Mouse (Mus musculus) lung, postnatal 0 days (tissue): ENCODE measurements around the gene Igf2r. TPM values are rescaled to one million over a fixed set of nuclear protein-coding genes. Genes with fewer than 3 reads are reported as not detected.

Experiments
- ATAC-seq: fragments of 200-750 bp; cut with Nextera tagmentation; 2 replicates; pipeline ENCODE4 v1.8.0; 2017; ENCODE audit warnings: moderate library complexity
- DNase-seq: peaks from one replicate; pipeline ENCODE4 v3.0.0-alpha.2; 2016; ENCODE audit warnings: low spot score
- H3K27ac ChIP-seq: fragments of 300-500 bp; sonication (generic); 2 replicates; pipeline ENCODE4 v1.5.1; 2014; ENCODE audit warnings: antibody characterized with exemption, mild to moderate bottlenecking, low read length, mixed read lengths
- H3K27me3 ChIP-seq: fragments of 300-500 bp; sonication (generic); replicated peaks from 2 replicates; pipeline ENCODE4 v1.6.1; 2014; ENCODE audit warnings: low read length, mixed read lengths; ENCODE audit not compliant: insufficient read depth
- H3K36me3 ChIP-seq: fragments of 300-500 bp; sonication (generic); 2 replicates; pipeline ENCODE4 v1.6.1; 2014; ENCODE audit warnings: low read length, mixed read lengths; ENCODE audit not compliant: insufficient read depth
- H3K4me1 ChIP-seq: fragments of 300-500 bp; sonication (generic); 2 replicates; pipeline ENCODE4 v1.6.1; 2014; ENCODE audit warnings: antibody characterized with exemption, low read depth, low read length, mixed read lengths; ENCODE audit not compliant: insufficient read depth
- H3K4me2 ChIP-seq: fragments of 300-500 bp; sonication (generic); replicated peaks from 2 replicates; pipeline ENCODE4 v1.6.1; 2014; ENCODE audit warnings: low read depth, mild to moderate bottlenecking, low read length, moderate library complexity, mixed read lengths
- H3K4me3 ChIP-seq: fragments of 300-500 bp; sonication (generic); 2 replicates; pipeline ENCODE4 v1.5.1; 2014; ENCODE audit warnings: low read depth, low read length
- H3K9ac ChIP-seq: fragments of 300-500 bp; sonication (generic); replicated peaks from 2 replicates; pipeline ENCODE4 v1.6.1; 2014; ENCODE audit warnings: low read depth, mild to moderate bottlenecking
- H3K9me3 ChIP-seq: fragments of 300-500 bp; sonication (generic); 2 replicates; pipeline ENCODE4 v1.6.1; 2016; ENCODE audit warnings: low read length, mixed read lengths
- CTCF ChIP-seq: IDR thresholded peaks from 2 replicates; pipeline ENCODE4 v1.5.1; 2016; ENCODE audit warnings: antibody characterized with exemption, mild to moderate bottlenecking
- EP300 ChIP-seq: IDR thresholded peaks from 2 replicates; pipeline ENCODE4 v1.6.1; 2016; ENCODE audit warnings: antibody characterized with exemption, mild to moderate bottlenecking, control low read depth
- WGBS: fragments of 180-500 bp; shearing (Covaris S2); extraction: QIAGEN DNeasy Blood & Tissue Kit; methylation state at CpG from one replicate; pipeline ENCODE4 v1.1.7; 2014; 5-methylcytosine and 5-hydroxymethylcytosine counted together
- polyA plus RNA-seq: library from polyadenylated mRNA; unstranded; fragments of >200 nt; fragmentation: Nextera tagmentation; extraction: Ambion mirVana; gene quantifications from 2 replicates; pipeline ENCODE4 v1.2.1, GENCODE M21; 2015

The Igf2r gene
- polyA plus RNA-seq, 1 experiment from 2014 or later, result 26.7 TPM

DNA sequence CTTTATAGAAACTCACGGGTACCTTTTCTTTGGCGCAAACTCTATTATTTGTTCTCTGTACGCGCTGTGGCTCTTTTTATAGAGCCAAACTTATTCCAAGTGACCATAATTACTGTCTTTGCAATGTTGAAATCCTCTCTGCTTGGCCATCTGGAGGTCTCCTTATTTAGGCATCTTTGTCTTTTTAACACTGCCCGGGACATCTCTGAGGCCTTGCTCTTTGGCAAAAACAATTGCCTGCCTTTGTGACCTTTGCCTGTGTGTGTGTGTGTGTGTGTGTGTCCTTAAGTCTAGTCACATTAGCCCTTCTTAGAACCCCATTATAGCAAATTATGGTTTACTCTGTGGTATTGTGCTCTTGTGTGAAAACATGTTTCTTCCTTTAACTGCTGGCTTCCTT lies 124.0 kb downstream of the Igf2r start:
- peak; percentile 85 for ATAC-seq
- 58% methylated on average over 5 of the region's 5 CpGs for WGBS
- H3K4me1 ChIP-seq, result no peaks in the 10 kb centered on the region
- no peaks in the 10 kb centered on the region for H3K36me3 ChIP-seq
- no peak overlapping the region for H3K4me2 ChIP-seq
- H3K27me3 ChIP-seq, result no peaks in the 10 kb centered on the region
- no peak overlapping the region for H3K4me3 ChIP-seq
- peak overlapping the region; percentile 60 for H3K27ac ChIP-seq
- no peaks in the 10 kb centered on the region for H3K9me3 ChIP-seq
- DNase-seq, result peak; percentile 86
- no peak for TF ChIP-seq CTCF
- TF ChIP-seq EP300, result peak; percentile 39; the same call in 1 of the 2 replicates
- no peak overlapping the region for H3K9ac ChIP-seq

DNA sequence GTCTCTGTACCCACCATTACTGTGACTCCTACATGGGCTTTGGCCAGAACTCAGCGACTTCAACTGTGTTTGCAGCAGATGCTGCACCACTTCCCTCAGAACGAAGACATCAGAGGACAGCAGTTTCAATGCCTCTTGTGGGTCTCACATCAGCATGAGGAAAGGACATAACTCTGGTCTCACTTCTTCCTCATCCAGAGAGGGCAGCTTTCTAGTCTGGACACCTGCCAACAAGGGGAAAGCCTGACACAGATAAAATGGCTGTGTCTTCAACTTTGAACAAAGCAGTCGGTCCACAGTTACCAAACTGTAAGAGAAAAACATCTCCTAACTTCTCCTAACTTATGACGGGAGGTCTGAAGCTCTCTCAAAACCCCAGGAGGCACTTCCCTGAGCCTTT lies 128.4 kb downstream of the Igf2r start:
- no peak for TF ChIP-seq EP300
- no peak for TF ChIP-seq CTCF
- no peaks in the 10 kb centered on the region for H3K4me1 ChIP-seq
- peak; percentile 6 for DNase-seq
- H3K9me3 ChIP-seq, result no peaks in the 10 kb centered on the region
- H3K27ac ChIP-seq, result no peak overlapping the region
- no peak overlapping the region for H3K9ac ChIP-seq
- no peaks in the 10 kb centered on the region for H3K36me3 ChIP-seq
- H3K4me3 ChIP-seq, result no peak overlapping the region
- no peaks in the 10 kb centered on the region for H3K27me3 ChIP-seq
- no peak for ATAC-seq
- no peak overlapping the region for H3K4me2 ChIP-seq
- 50% methylated on average over 4 of the region's 4 CpGs for WGBS

DNA sequence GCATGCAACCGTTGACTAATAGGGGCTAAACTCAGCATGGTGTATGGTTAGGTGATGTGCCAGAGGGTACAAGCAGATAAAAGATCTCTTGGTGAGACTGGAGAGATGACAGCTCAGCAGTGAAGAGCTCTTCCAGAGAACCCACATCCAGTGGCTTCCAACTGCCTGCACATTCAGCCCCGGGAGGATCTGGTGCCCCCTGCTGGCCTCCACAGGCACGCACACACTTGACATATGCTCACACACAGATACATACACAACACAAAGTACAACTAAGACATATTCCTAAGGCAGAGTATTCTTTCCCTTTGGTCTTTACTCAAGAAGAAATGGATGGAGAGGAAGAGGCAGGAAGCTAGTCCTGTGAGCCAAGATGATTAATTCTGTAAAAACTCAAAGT lies 129.9 kb downstream of the Igf2r start:
- Histone ChIP-seq H3K27me3 (no peaks in the 10 kb centered on the region), H3K4me1 (no peaks in the 10 kb centered on the region), H3K4me3 (no peak overlapping the region), H3K9me3 (no peaks in the 10 kb centered on the region), H3K4me2 (no peak overlapping the region), H3K27ac (no peak overlapping the region), H3K9ac (no peak overlapping the region), H3K36me3 (no peaks in the 10 kb centered on the region)
- DNase-seq (no peak), ATAC-seq (no peak)
- WGBS, result 92% methylated on average over 3 of the region's 3 CpGs
- TF ChIP-seq CTCF (peak; percentile 16; the same call in 1 of the 2 replicates), EP300 (no peak)

DNA sequence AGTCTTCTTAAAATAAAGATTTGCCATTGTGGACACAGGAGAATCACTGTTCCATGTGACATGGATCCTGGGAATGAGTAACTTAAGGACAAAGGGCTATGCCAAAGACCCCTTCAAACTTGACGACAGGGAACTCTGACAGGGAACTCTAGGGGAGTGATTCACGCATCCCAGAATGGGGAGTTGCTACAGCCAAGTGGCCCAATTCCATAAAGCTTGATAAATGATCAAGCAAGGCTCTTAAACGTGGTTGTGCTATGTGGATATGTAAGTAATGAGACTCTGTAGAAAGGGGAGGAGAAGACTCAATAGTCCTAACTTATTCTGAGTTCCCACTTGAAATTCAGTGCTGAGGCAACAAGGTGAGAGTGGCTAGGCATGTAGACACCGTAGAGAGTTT lies 134.7 kb downstream of the Igf2r start:
- peaks cover 2% of the 10 kb centered on the region; the same call in 1 of the 2 replicates for H3K4me1 ChIP-seq
- no peak overlapping the region for H3K9ac ChIP-seq
- H3K36me3 ChIP-seq, result no peaks in the 10 kb centered on the region
- no peak overlapping the region for H3K27ac ChIP-seq
- no peaks in the 10 kb centered on the region for H3K9me3 ChIP-seq
- WGBS, result 36% methylated on average over 4 of the region's 4 CpGs
- H3K4me2 ChIP-seq, result no peak overlapping the region
- no peaks in the 10 kb centered on the region for H3K27me3 ChIP-seq
- H3K4me3 ChIP-seq, result no peak overlapping the region
- peak; percentile 62 for DNase-seq
- no peak for ATAC-seq
- no peak for TF ChIP-seq EP300
- TF ChIP-seq CTCF, result no peak

Other genes with a start within 250 kb of the Igf2r start
- 0.10 TPM in 1 of 2 replicates, not detected in the other for gene Slc22a2, start 185.5 kb downstream of the Igf2r start, polyA plus RNA-seq
- 1.6 and 3.2 TPM in 2 replicates for gene Slc22a1, start 93.8 kb downstream of the Igf2r start, polyA plus RNA-seq
- gene Mas1, start 98.5 kb upstream of the Igf2r start, polyA plus RNA-seq, result 0.14 and 0.54 TPM in 2 replicates
- not detected in 2 replicates for gene Mrgprh, start 106.4 kb upstream of the Igf2r start, polyA plus RNA-seq
- gene Pnldc1, start 140.6 kb upstream of the Igf2r start, polyA plus RNA-seq, result 0.51 and 0.75 TPM in 2 replicates
- 155 and 174 TPM in 2 replicates for gene Tcp1, start 146.0 kb upstream of the Igf2r start, polyA plus RNA-seq
- 70.2 and 72.9 TPM in 2 replicates for gene Mrpl18, start 146.7 kb upstream of the Igf2r start, polyA plus RNA-seq
- 0.21 and 0.39 TPM in 2 replicates for gene Acat3, start 170.9 kb upstream of the Igf2r start, polyA plus RNA-seq
- 42.8 and 46.0 TPM in 2 replicates for gene Acat2, start 191.1 kb upstream of the Igf2r start, polyA plus RNA-seq
- 127 and 131 TPM in 2 replicates for gene Wtap, start 224.5 kb upstream of the Igf2r start, polyA plus RNA-seq
- 195 and 289 TPM in 2 replicates for gene Sod2, start 237.2 kb upstream of the Igf2r start, polyA plus RNA-seq